Mouse (Mus musculus) C2C12 (cell line): ENCODE results near the gene 1810024B03Rik. TPM values are rescaled to one million over a fixed set of nuclear protein-coding genes. Genes with fewer than 3 reads are reported as not detected.
"Not testable (repeated sequence)": the region's sequence is repeated elsewhere in the genome, so short reads cannot be mapped to it uniquely, and the experiment has no call there.

ENCODE experiments used
- H3K27me3 ChIP-seq: one replicate; pipeline ENCODE4 v1.6.1; 2011; ENCODE audit not compliant: control insufficient read depth, insufficient read depth, insufficient read length
- H3K36me3 ChIP-seq: one replicate; pipeline ENCODE4 v1.6.1; 2011; ENCODE audit not compliant: control insufficient read depth, insufficient read depth
- H3K4me3 ChIP-seq: one replicate; pipeline ENCODE4 v1.5.1; 2011; ENCODE audit warnings: mild to moderate bottlenecking, control low read depth; ENCODE audit not compliant: poor library complexity, insufficient read depth, severe bottlenecking
- H3K79me2 ChIP-seq: one replicate; pipeline ENCODE4 v1.6.1; 2011; ENCODE audit not compliant: control insufficient read depth, insufficient read depth
- H3K79me3 ChIP-seq: one replicate; pipeline ENCODE4 v1.6.1; 2011; ENCODE audit warnings: low read depth, control low read depth
- H3ac ChIP-seq: one replicate; pipeline ENCODE3; 2011; ENCODE audit warnings: low read depth; ENCODE audit not compliant: control insufficient read depth, insufficient read length
- CEBPB ChIP-seq: IDR thresholded peaks from one replicate; pipeline ENCODE4 v1.6.1; 2011; ENCODE audit warnings: low read depth, mild to moderate bottlenecking, control low read depth, moderate library complexity
- CTCF ChIP-seq: IDR thresholded peaks from one replicate; pipeline ENCODE4 v1.5.1; 2011; ENCODE audit not compliant: control insufficient read depth, insufficient read depth, insufficient read length
- FOSL1 ChIP-seq: IDR thresholded peaks from one replicate; pipeline ENCODE4 v1.8.0; 2011; ENCODE audit warnings: mild to moderate bottlenecking, low read length; ENCODE audit not compliant: poor library complexity, insufficient read depth, severe bottlenecking
- MAX ChIP-seq: IDR thresholded peaks from one replicate; pipeline ENCODE4 v1.6.1; 2011; ENCODE audit warnings: mild to moderate bottlenecking, control low read depth
- MYOD1 ChIP-seq: IDR thresholded peaks from one replicate; pipeline ENCODE4 v1.6.1; 2011; ENCODE audit warnings: low read depth; ENCODE audit not compliant: control insufficient read depth, insufficient read length
- MYOG ChIP-seq: IDR thresholded peaks from one replicate; pipeline ENCODE4 v1.6.1; 2011; ENCODE audit not compliant: control insufficient read depth, insufficient read length; ENCODE audit errors: extremely low read depth
- USF1 ChIP-seq: IDR thresholded peaks from one replicate; pipeline ENCODE4 v1.6.1; 2011; ENCODE audit warnings: low read depth, mild to moderate bottlenecking, control low read depth, moderate library complexity
- polyA plus RNA-seq: library from polyadenylated mRNA; unstranded; fragments of >200 nt; fragmentation: generic; extraction: Trizol; gene quantifications from one replicate; pipeline ENCODE4 v1.2.1, GENCODE M21; 2012; ENCODE audit warnings: missing spikeins

Gene 1810024B03Rik
- polyA plus RNA-seq, 1 experiment, result 1.5 TPM

DNA sequence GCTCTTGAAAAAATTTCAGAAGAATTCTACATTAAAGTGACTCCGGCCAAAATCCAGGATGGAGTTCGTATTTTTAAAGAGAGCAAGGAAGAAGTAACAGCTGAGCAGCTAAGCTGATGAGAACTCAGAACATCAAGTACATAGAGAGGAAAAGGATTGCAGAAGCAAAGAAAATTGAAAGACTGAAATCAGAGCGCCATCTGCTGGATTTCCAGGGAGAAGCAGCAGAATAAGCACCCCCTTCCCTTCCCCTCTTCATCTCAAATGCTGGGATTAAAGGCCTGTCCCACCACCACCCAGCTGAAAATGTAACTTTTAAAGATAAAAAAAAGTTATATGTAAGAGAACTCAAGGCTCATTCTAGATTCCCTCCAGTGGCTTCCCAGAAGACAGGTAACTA is 3.1 kb downstream of the 1810024B03Rik start:
- H3ac ChIP-seq, result no peak overlapping the region
- peaks cover 13% of the 10 kb centered on the region for H3K79me3 ChIP-seq
- H3K27me3 ChIP-seq, result no peaks in the 10 kb centered on the region
- no peaks in the 10 kb centered on the region for H3K36me3 ChIP-seq
- no peak overlapping the region for H3K4me3 ChIP-seq
- H3K79me2 ChIP-seq, result peaks cover 18% of the 10 kb centered on the region
- TF ChIP-seq CTCF (peak; percentile 32), MAX (no peak)

- no peaks in the 10 kb centered on the region for H3K79me2 ChIP-seq
These were observed 18.5 kb downstream of the 1810024B03Rik start for GRCm38 (mm10) chr2:127189574-127189973.

DNA sequence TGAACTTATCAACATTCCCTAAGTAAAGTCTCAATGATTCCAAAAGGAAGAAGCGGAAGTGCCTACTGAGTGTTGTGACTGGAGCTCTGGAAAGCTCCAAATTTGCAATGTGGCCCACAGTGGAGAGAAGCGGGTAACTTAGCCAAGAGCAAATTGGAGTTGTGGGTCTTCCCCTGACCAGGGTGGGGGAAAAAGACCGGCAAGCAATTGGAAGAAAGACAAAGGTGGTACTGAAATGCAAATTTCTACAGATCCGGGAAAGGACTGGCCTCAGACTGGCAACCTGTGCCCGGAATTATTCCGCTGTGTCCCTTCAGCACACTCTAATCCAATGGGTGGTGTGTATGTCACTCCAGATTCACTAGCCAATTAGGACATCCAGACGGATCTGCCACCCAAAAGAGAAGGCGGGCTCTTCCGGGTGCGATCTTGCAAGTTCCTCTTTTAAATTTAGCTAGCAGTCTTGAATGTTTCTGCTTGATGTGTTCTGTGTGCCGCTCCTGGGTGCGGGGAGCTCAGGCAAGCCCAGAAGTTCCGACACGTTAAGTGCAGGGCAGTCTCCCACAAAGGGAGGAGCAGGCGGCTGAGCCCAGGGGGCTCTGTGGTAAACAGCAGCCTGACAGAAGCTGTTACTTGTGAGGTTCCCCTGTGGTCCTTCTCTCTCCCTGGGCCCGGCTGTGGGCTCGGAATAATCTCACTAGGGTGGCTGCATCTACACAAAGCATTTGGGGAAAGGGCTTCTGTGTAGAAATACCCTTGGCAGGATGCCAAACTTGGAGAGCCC is 25.3 kb downstream of the 1810024B03Rik start:
- Histone ChIP-seq H3K27me3 (peaks cover 12% of the 10 kb centered on the region), H3K79me2 (no peaks in the 10 kb centered on the region), H3K4me3 (no peak overlapping the region), H3K36me3 (no peaks in the 10 kb centered on the region), H3ac (no peak overlapping the region), H3K79me3 (no peaks in the 10 kb centered on the region)
- no peak for TF ChIP-seq CEBPB
- no peak for TF ChIP-seq CTCF
- TF ChIP-seq USF1, result no peak
- no peak for TF ChIP-seq MAX
- no peak for TF ChIP-seq FOSL1
- TF ChIP-seq MYOG, result no peak
- no peak for TF ChIP-seq MYOD1

More at GRCm38 (mm10) chr2:127189574-127189973, 18.5 kb downstream of the 1810024B03Rik start:
- Histone ChIP-seq H3K27me3 (peaks cover 12% of the 10 kb centered on the region), H3ac (no peak overlapping the region), H3K4me3 (no peak overlapping the region), H3K79me3 (no peaks in the 10 kb centered on the region), H3K36me3 (no peaks in the 10 kb centered on the region)
- TF ChIP-seq USF1 (no peak), MAX (no peak), CTCF (no peak), MYOD1 (no peak), CEBPB (no peak), FOSL1 (no peak), MYOG (no peak)

GRCm38 (mm10) chr2:127166261-127166660 is 41.8 kb downstream of the 1810024B03Rik start:
- H3ac ChIP-seq, H3K4me3 ChIP-seq, H3K36me3 ChIP-seq, H3K79me2 ChIP-seq, H3K79me3 ChIP-seq, H3K27me3 ChIP-seq: not testable (repeated sequence)

DNA sequence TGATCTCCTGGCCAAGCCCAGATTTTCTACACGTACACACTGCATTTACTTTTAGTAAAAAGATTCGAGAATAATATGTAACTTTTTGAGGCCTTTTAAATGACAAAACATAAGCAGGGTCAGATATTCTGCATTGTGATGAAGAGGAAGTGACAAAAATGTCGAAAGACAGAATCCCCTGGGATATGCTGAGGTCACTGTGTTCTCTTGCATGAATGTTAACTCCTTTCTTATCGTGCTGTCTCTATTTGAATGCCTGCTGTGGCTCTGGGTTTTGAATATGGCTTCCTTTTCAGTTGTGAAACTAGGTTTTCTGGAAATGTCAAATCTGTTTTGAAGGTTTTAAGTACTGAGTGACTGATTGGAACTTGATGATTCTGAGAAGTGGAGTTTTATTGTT is 42.4 kb downstream of the 1810024B03Rik start:
- no peak overlapping the region for H3ac ChIP-seq
- no peaks in the 10 kb centered on the region for H3K27me3 ChIP-seq
- no peaks in the 10 kb centered on the region for H3K36me3 ChIP-seq
- H3K79me2 ChIP-seq, result no peaks in the 10 kb centered on the region
- H3K79me3 ChIP-seq, result no peaks in the 10 kb centered on the region
- no peak overlapping the region for H3K4me3 ChIP-seq
- TF ChIP-seq CEBPB (no peak), FOSL1 (no peak), MYOD1 (no peak), USF1 (no peak), MYOG (no peak), MAX (no peak), CTCF (no peak)

DNA sequence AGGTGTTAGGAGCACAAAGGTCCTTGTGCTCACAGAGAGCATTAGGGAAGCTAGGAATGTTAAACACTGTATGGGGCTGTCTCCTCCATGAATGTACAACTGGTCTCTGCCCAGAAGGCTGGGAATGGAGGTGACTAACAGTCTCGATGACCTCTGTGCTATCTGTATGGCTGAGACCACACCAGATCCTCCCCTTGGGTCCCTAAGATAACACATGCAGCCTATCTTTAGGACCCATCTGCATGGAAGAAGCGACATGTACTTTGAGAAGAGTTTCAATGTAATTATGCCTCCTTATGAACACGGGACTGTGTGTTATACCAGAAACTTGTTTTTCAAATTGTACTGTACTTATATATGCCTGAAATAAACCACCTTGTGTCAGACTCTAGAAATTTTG is 62.4 kb downstream of the 1810024B03Rik start:
- TF ChIP-seq CTCF (no peak), MAX (no peak), MYOG (no peak), FOSL1 (no peak), MYOD1 (no peak), USF1 (no peak), CEBPB (no peak)
- Histone ChIP-seq H3K79me2 (no peaks in the 10 kb centered on the region), H3ac (no peak overlapping the region), H3K4me3 (no peak overlapping the region), H3K36me3 (no peaks in the 10 kb centered on the region), H3K27me3 (no peaks in the 10 kb centered on the region), H3K79me3 (no peaks in the 10 kb centered on the region)
